Mouse (Mus musculus): Measurements from ENCODE around the gene Cspg4.
"Not testable (repeated sequence)": the region's sequence is repeated elsewhere in the genome, so short reads cannot be mapped to it uniquely, and the experiment has no call there.

Gene Cspg4

GRCm38 (mm10) chr9:56926387-56926786, 61.6 kb downstream of the Cspg4 start:
- DNase-seq (ENCODE audit: low spot score) = no peak

GRCm38 (mm10) chr9:56927191-56928012, 62.6 kb downstream of the Cspg4 start:
- peak; percentile 77 for DNase-seq (ENCODE audit: low spot score)

GRCm38 (mm10) chr9:56928041-56928811, 63.4 kb downstream of the Cspg4 start, which contains the start of gene Snx33:
Gene Snx33, minus strand, starts transcription at chr9:56928371.
- peak; percentile 93 for DNase-seq (ENCODE audit: low spot score)

GRCm38 (mm10) chr9:56929496-56929895, 64.7 kb downstream of the Cspg4 start:
- DNase-seq (ENCODE audit: low spot score) = no peak

- DNase-seq (ENCODE audit: low spot score) = no peak
Measured at GRCm38 (mm10) chr9:56930556-56930955, 65.7 kb downstream of the Cspg4 start.

GRCm38 (mm10) chr9:56936861-56937222, 72.0 kb downstream of the Cspg4 start:
- DNase-seq (ENCODE audit: low spot score) = no peak

GRCm38 (mm10) chr9:56937223-56938160, 72.7 kb downstream of the Cspg4 start, which contains the start of gene Imp3:
Gene Imp3, plus strand, starts transcription at chr9:56937475.
- peak; percentile 98 for DNase-seq (ENCODE audit: low spot score)

- DNase-seq (ENCODE audit: low spot score) = peak; percentile 65
Measured at GRCm38 (mm10) chr9:56938374-56938773, 73.5 kb downstream of the Cspg4 start.

GRCm38 (mm10) chr9:56947481-56947880, 82.6 kb downstream of the Cspg4 start:
- DNase-seq (ENCODE audit: low spot score) = peak; percentile 59

- not testable (repeated sequence) for DNase-seq (ENCODE audit: low spot score)
Measured at GRCm38 (mm10) chr9:56948699-56949098, 83.9 kb downstream of the Cspg4 start.

All from adipocyte (in vitro differentiated cells).